Mouse (Mus musculus) brain, embryonic 14.5 days (tissue): ENCODE data around the gene Col4a1.

Experiments
- CTCF ChIP-seq: fragments of 200-500 bp; IDR thresholded peaks from 2 replicates; pipeline ENCODE4 v1.5.1; 2012; ENCODE audit warnings: inconsistent platforms, mild to moderate bottlenecking, moderate library complexity, borderline replicate concordance; ENCODE audit not compliant: insufficient read depth, insufficient read length; ENCODE audit errors: extremely low read depth
- POLR2A ChIP-seq: fragments of 200-500 bp; IDR thresholded peaks from 2 replicates; pipeline ENCODE4 v1.6.1; 2012; ENCODE audit warnings: mild to moderate bottlenecking, inconsistent platforms, borderline replicate concordance; ENCODE audit not compliant: poor library complexity, insufficient read depth, insufficient read length, severe bottlenecking; ENCODE audit errors: extremely low read depth

DNA sequence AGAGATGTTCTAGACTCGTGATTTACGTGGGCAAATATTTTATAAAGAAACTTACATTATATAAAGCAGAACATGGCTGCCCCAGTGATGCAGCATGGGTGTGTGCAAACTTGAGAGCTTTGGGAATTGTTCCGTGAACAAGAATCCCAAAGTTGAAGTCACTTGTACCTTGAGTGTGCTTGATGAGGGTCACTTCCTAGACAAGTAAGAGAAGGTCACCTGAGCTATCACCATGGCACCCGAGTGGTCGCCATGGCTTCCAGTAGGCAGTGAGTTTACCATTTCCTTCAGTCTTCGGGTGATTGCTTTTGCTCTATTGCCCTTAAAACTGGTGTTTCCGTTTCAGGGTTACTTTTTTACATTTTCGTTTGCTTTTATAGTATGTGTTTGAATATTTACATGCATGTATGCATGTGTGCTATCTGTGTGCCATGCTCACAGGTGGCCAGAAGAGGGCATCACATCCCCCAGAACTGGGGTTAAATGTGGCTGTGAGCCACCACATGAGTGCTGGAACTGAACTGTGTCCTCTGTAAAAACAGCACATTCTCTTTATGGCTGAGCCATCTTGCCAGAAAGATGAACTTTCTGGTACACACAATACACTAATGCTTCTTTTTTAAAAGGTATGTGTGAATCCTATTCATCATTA, 42.3 kb upstream of the Col4a1 start:
- TF ChIP-seq CTCF, result no peak
- no peak for TF ChIP-seq POLR2A
